Mouse (Mus musculus) forebrain, postnatal 0 days (tissue): ENCODE results near the gene Vmn1r22. TPM values are rescaled to one million over a fixed set of nuclear protein-coding genes. Genes with fewer than 3 reads are reported as not detected.
"Not testable (repeated sequence)": the region's sequence is repeated elsewhere in the genome, so short reads cannot be mapped to it uniquely, and the experiment has no call there.

Source experiments
- ATAC-seq: fragments of 200-750 bp; cut with Nextera tagmentation; 2 replicates; pipeline ENCODE4 v1.8.0; 2017; ENCODE audit warnings: mild to moderate bottlenecking, moderate library complexity
- DNase-seq: peaks from one replicate; pipeline ENCODE4 v3.0.0-alpha.2; 2015
- H3K27ac ChIP-seq: fragments of 300-500 bp; sonication (generic); 2 replicates; pipeline ENCODE4 v1.5.1; 2014; ENCODE audit warnings: low read depth, mild to moderate bottlenecking, antibody characterized with exemption, low read length, moderate library complexity, mixed read lengths
- H3K27me3 ChIP-seq: fragments of 300-500 bp; sonication (generic); 2 replicates; pipeline ENCODE4 v1.6.1; 2014; ENCODE audit warnings: mild to moderate bottlenecking, low read length, mixed read lengths; ENCODE audit not compliant: insufficient read depth
- H3K36me3 ChIP-seq: fragments of 300-500 bp; sonication (generic); 2 replicates; pipeline ENCODE4 v1.6.1; 2014; ENCODE audit warnings: mild to moderate bottlenecking, moderate library complexity; ENCODE audit not compliant: insufficient read depth
- H3K4me1 ChIP-seq: fragments of 300-500 bp; sonication (generic); 2 replicates; pipeline ENCODE4 v1.6.1; 2014; ENCODE audit warnings: antibody characterized with exemption; ENCODE audit not compliant: insufficient read depth
- H3K4me2 ChIP-seq: fragments of 300-500 bp; sonication (generic); 2 replicates; pipeline ENCODE4 v1.6.1; 2014; ENCODE audit warnings: low read depth, mild to moderate bottlenecking, moderate library complexity
- H3K4me3 ChIP-seq: fragments of 300-500 bp; sonication (generic); 2 replicates; pipeline ENCODE4 v1.5.1; 2014; ENCODE audit warnings: low read depth, low read length, mixed read lengths
- H3K9ac ChIP-seq: fragments of 300-500 bp; sonication (generic); 2 replicates; pipeline ENCODE4 v1.6.1; 2014; ENCODE audit warnings: mild to moderate bottlenecking
- H3K9me3 ChIP-seq: fragments of 300-500 bp; sonication (generic); 2 replicates; pipeline ENCODE4 v1.6.1; 2016; ENCODE audit warnings: low read length
- CTCF ChIP-seq: sonication (generic); IDR thresholded peaks from 2 replicates; pipeline ENCODE4 v1.5.1; 2016; ENCODE audit warnings: antibody characterized with exemption, control low read depth, low read depth
- WGBS: fragments of 180-500 bp; shearing (Covaris S2); extraction: QIAGEN DNeasy Blood & Tissue Kit; methylation state at CpG from one replicate; pipeline ENCODE4 v1.1.7; 2014; 5-methylcytosine and 5-hydroxymethylcytosine counted together
- polyA plus RNA-seq: library from polyadenylated mRNA; unstranded; fragments of >200 nt; fragmentation: Nextera tagmentation; extraction: Ambion mirVana; gene quantifications from 2 replicates; pipeline ENCODE4 v1.2.1, GENCODE M21; 2015
- total RNA-seq: library from RNA; depleted of rRNA; stranded (reverse); fragments of >200 nt; gene quantifications from 2 replicates; pipeline ENCODE4 v1.2.3, GENCODE M21; 2014; rRNA removed

The Vmn1r22 gene
- total RNA-seq = not detected in 2 replicates
- polyA plus RNA-seq = not detected in 2 replicates

- no peak for ATAC-seq
- no peak for TF ChIP-seq CTCF
- no peak within 1 kb of the TSS for H3K4me2 ChIP-seq
- H3K27ac ChIP-seq = no peak within 1 kb of the TSS
- H3K27me3 ChIP-seq = no peaks in the 10 kb centered on the region
- H3K9ac ChIP-seq = no peak within 1 kb of the TSS
- 88% methylated on average over 1 of the region's 1 CpGs for WGBS
- DNase-seq = no peak
- H3K36me3 ChIP-seq = no peaks in the 10 kb centered on the region
- no peaks in the 10 kb centered on the region for H3K4me1 ChIP-seq
- H3K9me3 ChIP-seq = no peaks in the 10 kb centered on the region
- no peak within 1 kb of the TSS for H3K4me3 ChIP-seq
These were observed at the start of gene Vmn1r22 for GRCm38 (mm10) chr6:57907928-57908327. TSS of gene Vmn1r22 (minus strand) at chr6:57908028.

GRCm38 (mm10) chr6:57926738-57927137, 18.9 kb upstream of the Vmn1r22 start, which contains the start of gene Vmn1r23:
TSS of gene Vmn1r23 (minus strand) at chr6:57926838.
- Histone ChIP-seq H3K9ac (no peak within 1 kb of the TSS), H3K27me3 (no peaks in the 10 kb centered on the region), H3K9me3 (no peaks in the 10 kb centered on the region), H3K36me3 (no peaks in the 10 kb centered on the region), H3K27ac (no peak within 1 kb of the TSS), H3K4me2 (no peak within 1 kb of the TSS), H3K4me1 (no peaks in the 10 kb centered on the region), H3K4me3 (no peak within 1 kb of the TSS)
- WGBS = 94% methylated on average over 1 of the region's 1 CpGs
- no peak for DNase-seq
- no peak for ATAC-seq
- TF ChIP-seq CTCF = no peak

- TF ChIP-seq CTCF = peak; percentile 79
- Histone ChIP-seq H3K9ac (no peak overlapping the region), H3K4me1 (no peaks in the 10 kb centered on the region), H3K27ac (no peak overlapping the region), H3K4me3 (no peak overlapping the region), H3K9me3 (no peaks in the 10 kb centered on the region), H3K4me2 (no peak overlapping the region), H3K27me3 (no peaks in the 10 kb centered on the region), H3K36me3 (no peaks in the 10 kb centered on the region)
- 52% methylated on average over 6 of the region's 6 CpGs for WGBS
- DNase-seq (peak; percentile 58), ATAC-seq (peak; percentile 92)
These were observed 48.5 kb downstream of the Vmn1r22 start for GRCm38 (mm10) chr6:57859043-57860042.

GRCm38 (mm10) chr6:57851177-57851576, 56.7 kb downstream of the Vmn1r22 start:
- not testable (repeated sequence) for H3K9ac ChIP-seq, H3K27me3 ChIP-seq, H3K36me3 ChIP-seq, ATAC-seq, H3K27ac ChIP-seq, H3K4me1 ChIP-seq, H3K4me2 ChIP-seq, H3K9me3 ChIP-seq, DNase-seq, H3K4me3 ChIP-seq
- 87% methylated on average over 5 of the region's 5 CpGs for WGBS

- H3K4me2 ChIP-seq = no peak within 1 kb of the TSS
- no peak within 1 kb of the TSS for H3K4me3 ChIP-seq
- DNase-seq (no peak), ATAC-seq (no peak)
- H3K9me3 ChIP-seq = no peaks in the 10 kb centered on the region
- H3K27me3 ChIP-seq = no peaks in the 10 kb centered on the region
- no peak for TF ChIP-seq CTCF
- no peaks in the 10 kb centered on the region for H3K36me3 ChIP-seq
- no peaks in the 10 kb centered on the region for H3K4me1 ChIP-seq
- WGBS = 73% methylated on average over 1 of the region's 1 CpGs
- no peak within 1 kb of the TSS for H3K9ac ChIP-seq
- H3K27ac ChIP-seq = no peak within 1 kb of the TSS
These were observed 57.5 kb downstream of the Vmn1r22 start, which contains the start of gene Vmn1r21 for GRCm38 (mm10) chr6:57850286-57850685. TSS of gene Vmn1r21 (minus strand) at chr6:57850343.

Other genes starting within 250 kb of the Vmn1r22 start
- gene Pyurf, start 215.9 kb downstream of the Vmn1r22 start, total RNA-seq = 9.7 and 11.8 TPM in 2 replicates
- gene Pyurf, start 215.9 kb downstream of the Vmn1r22 start, polyA plus RNA-seq = 9.0 and 9.6 TPM in 2 replicates
- 146 and 150 TPM in 2 replicates for gene Lancl2, start 205.5 kb downstream of the Vmn1r22 start, total RNA-seq
- 76.0 and 102 TPM in 2 replicates for gene Lancl2, start 205.5 kb downstream of the Vmn1r22 start, polyA plus RNA-seq
- 270 and 331 TPM in 2 replicates for gene Vopp1, start 82.9 kb downstream of the Vmn1r22 start, total RNA-seq
- gene Vopp1, start 82.9 kb downstream of the Vmn1r22 start, polyA plus RNA-seq = 166 and 169 TPM in 2 replicates
- gene Vmn1r21, start 57.7 kb downstream of the Vmn1r22 start, total RNA-seq = not detected in 2 replicates
- not detected in 2 replicates for gene Vmn1r21, start 57.7 kb downstream of the Vmn1r22 start, polyA plus RNA-seq
- gene Vmn1r23, start 18.8 kb upstream of the Vmn1r22 start, total RNA-seq = not detected in 2 replicates
- not detected in 2 replicates for gene Vmn1r23, start 18.8 kb upstream of the Vmn1r22 start, polyA plus RNA-seq
- not detected in 2 replicates for gene Vmn1r24, start 53.5 kb upstream of the Vmn1r22 start, total RNA-seq
- not detected in 2 replicates for gene Vmn1r24, start 53.5 kb upstream of the Vmn1r22 start, polyA plus RNA-seq
- gene Vmn1r25, start 72.8 kb upstream of the Vmn1r22 start, total RNA-seq = not detected in 2 replicates
- gene Vmn1r25, start 72.8 kb upstream of the Vmn1r22 start, polyA plus RNA-seq = not detected in 2 replicates
- not detected in 2 replicates for gene Vmn1r26, start 107.1 kb upstream of the Vmn1r22 start, total RNA-seq
- gene Vmn1r26, start 107.1 kb upstream of the Vmn1r22 start, polyA plus RNA-seq = not detected in 2 replicates